Mouse (Mus musculus): ENCODE data around the gene Tmem132e. TPM values are rescaled to one million over a fixed set of nuclear protein-coding genes. Genes with fewer than 3 reads are reported as not detected.

Gene Tmem132e
- polyA plus RNA-seq, 1 experiment: not detected

DNA sequence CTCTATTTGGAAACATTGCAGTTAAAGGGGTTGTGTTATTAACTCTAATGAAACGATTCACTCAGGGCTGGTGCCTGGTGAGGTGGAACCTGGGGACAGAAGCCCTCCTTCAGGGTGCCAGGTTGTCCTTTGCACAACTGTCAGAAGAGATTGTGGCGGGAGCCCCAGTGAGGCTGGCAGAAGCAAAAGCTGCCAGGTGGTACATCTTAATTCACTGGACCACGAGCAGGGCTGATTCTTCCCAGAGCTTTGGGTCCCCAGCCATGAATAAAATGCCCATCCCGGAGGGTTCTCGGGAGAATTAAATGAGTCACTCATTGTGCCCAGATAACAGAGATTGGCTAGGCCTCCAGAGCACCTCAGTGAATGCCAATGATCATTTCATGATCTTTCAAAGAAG lies 63.8 kb downstream of the Tmem132e start:
- H3K9ac ChIP-seq (ENCODE audit: low read depth, poor library complexity, severe bottlenecking): no peak overlapping the region
- TF ChIP-seq POLR2A (IDR thresholded peaks at IDR 0.05; ENCODE audit: insufficient read depth, low read length) (no peak), CTCF (IDR thresholded peaks at IDR 0.05; ENCODE audit: low read depth, low read length) (no peak), EP300 (IDR thresholded peaks at IDR 0.05; ENCODE audit: insufficient read depth, low read depth, low read length) (no peak)
- H3K36me3 ChIP-seq (ENCODE audit: control insufficient read depth, insufficient read depth, low read length, poor library complexity, severe bottlenecking): no peaks in the 10 kb centered on the region

DNA sequence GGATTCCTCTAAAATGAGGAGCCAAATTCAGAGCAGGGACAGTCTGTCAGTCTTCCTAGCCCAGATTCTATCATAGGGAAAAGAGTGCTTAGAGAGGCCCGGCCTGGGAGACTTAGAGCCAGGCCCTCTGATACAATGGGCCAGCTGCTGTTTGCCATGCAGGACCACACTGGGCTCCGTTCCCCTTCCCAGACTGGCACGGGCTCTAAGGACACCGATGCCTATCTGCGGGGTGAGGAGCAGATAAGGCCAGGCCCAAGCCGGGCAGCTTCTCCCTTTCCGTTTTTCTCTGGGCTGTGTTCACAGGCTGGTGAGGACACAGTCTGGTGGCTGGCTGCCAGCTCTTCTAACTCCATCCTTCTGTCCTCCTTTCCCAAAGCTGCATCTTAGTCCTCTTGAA lies 64.5 kb downstream of the Tmem132e start:
- no peak for TF ChIP-seq CTCF (IDR thresholded peaks at IDR 0.05; ENCODE audit: low read depth, low read length)
- no peak for TF ChIP-seq POLR2A (IDR thresholded peaks at IDR 0.05; ENCODE audit: insufficient read depth, low read length)
- TF ChIP-seq EP300 (IDR thresholded peaks at IDR 0.05; ENCODE audit: insufficient read depth, low read depth, low read length): no peak
- H3K27ac ChIP-seq (ENCODE audit: insufficient read depth, low read length): no peak overlapping the region
- no peaks in the 10 kb centered on the region for H3K27me3 ChIP-seq (ENCODE audit: control insufficient read depth, insufficient read depth, low read length, poor library complexity, severe bottlenecking)
- H3K4me1 ChIP-seq (ENCODE audit: control insufficient read depth, insufficient read depth, low read length): no peaks in the 10 kb centered on the region
- no peak overlapping the region for H3K9ac ChIP-seq (ENCODE audit: low read depth, poor library complexity, severe bottlenecking)
- H3K9me3 ChIP-seq (replicated peaks; ENCODE audit: control insufficient read depth, insufficient read depth, low read length, poor library complexity, severe bottlenecking): no peaks in the 10 kb centered on the region
- H3K36me3 ChIP-seq (ENCODE audit: control insufficient read depth, insufficient read depth, low read length, poor library complexity, severe bottlenecking): no peaks in the 10 kb centered on the region
- H3K4me3 ChIP-seq (ENCODE audit: low read depth, low read length): no peak overlapping the region

More for the DNA sequence above, 63.8 kb downstream of the Tmem132e start:
- H3K4me3 ChIP-seq (ENCODE audit: low read depth, low read length): no peak overlapping the region
- H3K4me1 ChIP-seq (ENCODE audit: control insufficient read depth, insufficient read depth, low read length): no peaks in the 10 kb centered on the region
- no peaks in the 10 kb centered on the region for H3K9me3 ChIP-seq (replicated peaks; ENCODE audit: control insufficient read depth, insufficient read depth, low read length, poor library complexity, severe bottlenecking)
- no peaks in the 10 kb centered on the region for H3K27me3 ChIP-seq (ENCODE audit: control insufficient read depth, insufficient read depth, low read length, poor library complexity, severe bottlenecking)
- H3K27ac ChIP-seq (ENCODE audit: insufficient read depth, low read length): no peak overlapping the region

DNA sequence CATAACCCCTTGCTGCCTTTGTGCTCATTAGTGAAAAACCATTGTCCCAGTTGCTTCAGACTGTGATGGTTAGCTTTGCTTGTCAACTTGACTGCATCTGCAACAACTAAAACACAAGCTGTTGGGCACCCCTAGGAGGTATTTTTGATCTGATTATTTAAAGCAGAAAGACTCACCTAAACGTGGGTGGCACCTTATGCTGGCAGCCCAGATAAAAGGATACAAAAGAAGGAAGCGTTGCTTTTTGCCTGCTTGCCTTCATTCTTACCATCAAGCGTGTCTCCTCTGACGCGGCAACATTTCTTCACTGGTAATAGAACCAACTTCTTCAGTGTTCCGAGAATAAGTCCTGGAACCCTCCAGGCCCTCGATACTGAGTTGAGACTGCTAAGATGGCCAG lies 72.6 kb downstream of the Tmem132e start:
- H3K27ac ChIP-seq (ENCODE audit: insufficient read depth, low read length): no peak overlapping the region
- no peaks in the 10 kb centered on the region for H3K36me3 ChIP-seq (ENCODE audit: control insufficient read depth, insufficient read depth, low read length, poor library complexity, severe bottlenecking)
- no peaks in the 10 kb centered on the region for H3K9me3 ChIP-seq (replicated peaks; ENCODE audit: control insufficient read depth, insufficient read depth, low read length, poor library complexity, severe bottlenecking)
- no peaks in the 10 kb centered on the region for H3K4me1 ChIP-seq (ENCODE audit: control insufficient read depth, insufficient read depth, low read length)
- no peaks in the 10 kb centered on the region for H3K27me3 ChIP-seq (ENCODE audit: control insufficient read depth, insufficient read depth, low read length, poor library complexity, severe bottlenecking)
- no peak overlapping the region for H3K4me3 ChIP-seq (ENCODE audit: low read depth, low read length)
- H3K9ac ChIP-seq (ENCODE audit: low read depth, poor library complexity, severe bottlenecking): no peak overlapping the region
- TF ChIP-seq CTCF (IDR thresholded peaks at IDR 0.05; ENCODE audit: low read depth, low read length): no peak

DNA sequence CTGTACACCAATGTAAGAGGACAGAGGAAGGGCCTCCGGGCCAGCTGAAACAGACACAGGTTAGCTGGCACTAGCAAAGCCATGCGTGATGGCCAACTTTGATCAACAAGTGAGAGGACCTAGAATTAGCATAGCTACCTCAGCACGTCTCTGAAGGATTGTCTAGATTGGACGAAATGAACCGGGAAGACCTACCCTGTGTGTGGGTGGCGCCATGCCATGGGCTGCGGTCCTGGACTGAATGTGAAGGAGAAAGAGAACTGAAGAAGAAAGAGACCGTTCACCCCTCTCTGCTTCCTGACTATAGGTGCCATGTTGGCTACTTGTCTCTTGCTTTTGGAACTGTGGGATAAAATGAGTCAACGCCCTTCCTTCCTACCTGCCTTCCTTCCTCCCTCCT lies 76.8 kb downstream of the Tmem132e start:
- no peak overlapping the region for H3K9ac ChIP-seq (ENCODE audit: low read depth, poor library complexity, severe bottlenecking)
- H3K36me3 ChIP-seq (ENCODE audit: control insufficient read depth, insufficient read depth, low read length, poor library complexity, severe bottlenecking): no peaks in the 10 kb centered on the region
- no peak overlapping the region for H3K27ac ChIP-seq (ENCODE audit: insufficient read depth, low read length)
- no peak overlapping the region for H3K4me3 ChIP-seq (ENCODE audit: low read depth, low read length)
- TF ChIP-seq POLR2A (IDR thresholded peaks at IDR 0.05; ENCODE audit: insufficient read depth, low read length): no peak
- TF ChIP-seq CTCF (IDR thresholded peaks at IDR 0.05; ENCODE audit: low read depth, low read length): no peak
- TF ChIP-seq EP300 (IDR thresholded peaks at IDR 0.05; ENCODE audit: insufficient read depth, low read depth, low read length): no peak
- H3K4me1 ChIP-seq (ENCODE audit: control insufficient read depth, insufficient read depth, low read length): no peaks in the 10 kb centered on the region
- no peaks in the 10 kb centered on the region for H3K27me3 ChIP-seq (ENCODE audit: control insufficient read depth, insufficient read depth, low read length, poor library complexity, severe bottlenecking)
- no peaks in the 10 kb centered on the region for H3K9me3 ChIP-seq (replicated peaks; ENCODE audit: control insufficient read depth, insufficient read depth, low read length, poor library complexity, severe bottlenecking)

DNA sequence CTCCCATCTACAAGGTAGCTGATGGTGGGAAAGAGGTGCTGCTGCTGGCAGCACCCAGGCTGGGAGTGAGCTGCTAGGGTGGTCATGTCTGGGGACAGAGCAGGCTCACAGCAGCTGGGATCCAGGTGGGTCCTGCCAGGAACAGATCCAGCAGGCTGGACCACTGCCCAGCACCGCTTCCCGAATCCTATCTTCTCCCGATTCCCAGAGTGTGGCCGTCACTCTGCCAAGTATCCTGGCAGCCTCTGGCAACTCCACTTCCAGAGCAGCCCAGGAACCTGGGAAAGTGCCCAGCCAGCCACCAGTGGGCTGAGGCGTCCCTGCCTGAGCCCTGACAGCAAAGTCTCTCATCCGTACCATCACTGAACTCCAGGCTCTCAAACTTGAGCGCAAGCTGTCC lies 78.5 kb downstream of the Tmem132e start:
- Histone ChIP-seq H3K9me3 (replicated peaks; ENCODE audit: control insufficient read depth, insufficient read depth, low read length, poor library complexity, severe bottlenecking) (no peaks in the 10 kb centered on the region), H3K4me3 (ENCODE audit: low read depth, low read length) (no peak overlapping the region), H3K36me3 (ENCODE audit: control insufficient read depth, insufficient read depth, low read length, poor library complexity, severe bottlenecking) (no peaks in the 10 kb centered on the region), H3K27me3 (ENCODE audit: control insufficient read depth, insufficient read depth, low read length, poor library complexity, severe bottlenecking) (no peaks in the 10 kb centered on the region), H3K9ac (ENCODE audit: low read depth, poor library complexity, severe bottlenecking) (no peak overlapping the region), H3K4me1 (ENCODE audit: control insufficient read depth, insufficient read depth, low read length) (no peaks in the 10 kb centered on the region), H3K27ac (ENCODE audit: insufficient read depth, low read length) (no peak overlapping the region)
- no peak for TF ChIP-seq CTCF (IDR thresholded peaks at IDR 0.05; ENCODE audit: low read depth, low read length)
- no peak for TF ChIP-seq POLR2A (IDR thresholded peaks at IDR 0.05; ENCODE audit: insufficient read depth, low read length)
- TF ChIP-seq EP300 (IDR thresholded peaks at IDR 0.05; ENCODE audit: insufficient read depth, low read depth, low read length): no peak

DNA sequence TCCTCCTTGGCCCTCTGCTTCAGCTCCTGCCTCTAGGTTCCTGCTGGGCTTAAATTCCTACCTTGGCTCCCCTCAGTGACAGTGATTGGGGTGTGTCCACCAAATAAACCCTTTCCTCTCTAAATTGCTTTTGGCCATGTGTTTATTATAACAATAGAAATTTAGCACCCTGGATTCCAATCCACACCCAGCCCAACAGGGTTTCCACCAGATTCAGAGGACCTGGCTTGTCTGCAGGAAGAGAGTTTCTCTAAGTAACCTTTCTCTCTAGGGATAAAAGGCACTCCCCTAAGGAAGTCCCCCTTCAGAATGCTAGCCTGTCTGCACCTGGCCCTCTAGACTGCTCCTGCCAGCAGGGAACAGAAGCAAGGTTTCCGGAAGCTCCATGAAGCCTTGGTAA lies 82.4 kb downstream of the Tmem132e start:
- Histone ChIP-seq H3K36me3 (ENCODE audit: control insufficient read depth, insufficient read depth, low read length, poor library complexity, severe bottlenecking) (no peaks in the 10 kb centered on the region), H3K9me3 (replicated peaks; ENCODE audit: control insufficient read depth, insufficient read depth, low read length, poor library complexity, severe bottlenecking) (no peaks in the 10 kb centered on the region), H3K27me3 (ENCODE audit: control insufficient read depth, insufficient read depth, low read length, poor library complexity, severe bottlenecking) (no peaks in the 10 kb centered on the region), H3K4me1 (ENCODE audit: control insufficient read depth, insufficient read depth, low read length) (no peaks in the 10 kb centered on the region), H3K9ac (ENCODE audit: low read depth, poor library complexity, severe bottlenecking) (no peak overlapping the region), H3K27ac (ENCODE audit: insufficient read depth, low read length) (no peak overlapping the region), H3K4me3 (ENCODE audit: low read depth, low read length) (no peak overlapping the region)
- TF ChIP-seq CTCF (IDR thresholded peaks at IDR 0.05; ENCODE audit: low read depth, low read length): no peak
- no peak for TF ChIP-seq EP300 (IDR thresholded peaks at IDR 0.05; ENCODE audit: insufficient read depth, low read depth, low read length)
- no peak for TF ChIP-seq POLR2A (IDR thresholded peaks at IDR 0.05; ENCODE audit: insufficient read depth, low read length)

All from ES-Bruce4 (cell line).